Mouse (Mus musculus): ENCODE results near the gene Zbbx. TPM values are rescaled to one million over a fixed set of nuclear protein-coding genes. Genes with fewer than 3 reads are reported as not detected.
A peak's percentile ranks its signal among the peaks of the same experiment; 100 is the strongest.

Gene Zbbx
- not detected in 2 replicates for polyA plus RNA-seq (2012; rRNA removed)

GRCm38 (mm10) chr3:75164838-75165496 is at the start of gene Zbbx:
Gene Zbbx (minus strand): TSS chr3:75165034.
- WGBS: 16% methylated on average over 20 of the region's 20 CpGs
- Histone ChIP-seq H3K36me3 (ENCODE audit: control insufficient read depth, insufficient read depth, low read length) (no peaks in the 10 kb centered on the region), H3K27ac (ENCODE audit: insufficient read depth, low read depth, low read length) (no peak within 1 kb of the TSS), H3K4me1 (ENCODE audit: control insufficient read depth, insufficient read depth, low read length) (no peaks in the 10 kb centered on the region), H3K4me3 (ENCODE audit: insufficient read depth, low read depth, low read length) (no peak within 1 kb of the TSS), H3K27me3 (replicated peaks; ENCODE audit: control insufficient read depth, insufficient read depth, low read length) (no peaks in the 10 kb centered on the region)
- DNase-seq: peak; percentile 3
- TF ChIP-seq POLR2A (IDR thresholded peaks at IDR 0.05; ENCODE audit: low read depth, low read length): no peak
- no peak for TF ChIP-seq CTCF (conservative IDR thresholded peaks at IDR 0.05; ENCODE audit: insufficient read depth, insufficient read length, low read depth, low read length)

GRCm38 (mm10) chr3:75202808-75203503 is 38.1 kb upstream of the Zbbx start:
- Histone ChIP-seq H3K27ac (ENCODE audit: insufficient read depth, low read depth, low read length) (no peak overlapping the region), H3K27me3 (replicated peaks; ENCODE audit: control insufficient read depth, insufficient read depth, low read length) (no peaks in the 10 kb centered on the region), H3K4me3 (ENCODE audit: insufficient read depth, low read depth, low read length) (no peak overlapping the region), H3K36me3 (ENCODE audit: control insufficient read depth, insufficient read depth, low read length) (no peaks in the 10 kb centered on the region), H3K4me1 (ENCODE audit: control insufficient read depth, insufficient read depth, low read length) (no peaks in the 10 kb centered on the region)
- DNase-seq: peak; percentile 35
- TF ChIP-seq CTCF (conservative IDR thresholded peaks at IDR 0.05; ENCODE audit: insufficient read depth, insufficient read length, low read depth, low read length) (peak; percentile 82), POLR2A (IDR thresholded peaks at IDR 0.05; ENCODE audit: low read depth, low read length) (no peak)
- 36% methylated on average over 12 of the region's 12 CpGs for WGBS

- Histone ChIP-seq H3K27ac (ENCODE audit: insufficient read depth, low read depth, low read length) (no peak overlapping the region), H3K4me1 (ENCODE audit: control insufficient read depth, insufficient read depth, low read length) (no peaks in the 10 kb centered on the region), H3K36me3 (ENCODE audit: control insufficient read depth, insufficient read depth, low read length) (no peaks in the 10 kb centered on the region), H3K4me3 (ENCODE audit: insufficient read depth, low read depth, low read length) (no peak overlapping the region), H3K27me3 (replicated peaks; ENCODE audit: control insufficient read depth, insufficient read depth, low read length) (no peaks in the 10 kb centered on the region)
- no peak for TF ChIP-seq POLR2A (IDR thresholded peaks at IDR 0.05; ENCODE audit: low read depth, low read length)
- no peak for TF ChIP-seq CTCF (conservative IDR thresholded peaks at IDR 0.05; ENCODE audit: insufficient read depth, insufficient read length, low read depth, low read length)
- no peak for DNase-seq
- 65% methylated on average over 1 of the region's 1 CpGs for WGBS
Observed at GRCm38 (mm10) chr3:75182606-75183005, 17.8 kb upstream of the Zbbx start.

GRCm38 (mm10) chr3:75141876-75142275 is 23.0 kb downstream of the Zbbx start:
- DNase-seq: no peak
- WGBS: 72% methylated on average over 3 of the region's 3 CpGs
- TF ChIP-seq POLR2A (IDR thresholded peaks at IDR 0.05; ENCODE audit: low read depth, low read length): no peak
- no peak for TF ChIP-seq CTCF (conservative IDR thresholded peaks at IDR 0.05; ENCODE audit: insufficient read depth, insufficient read length, low read depth, low read length)
- H3K27me3 ChIP-seq (replicated peaks; ENCODE audit: control insufficient read depth, insufficient read depth, low read length): no peaks in the 10 kb centered on the region
- H3K4me1 ChIP-seq (ENCODE audit: control insufficient read depth, insufficient read depth, low read length): no peaks in the 10 kb centered on the region
- no peaks in the 10 kb centered on the region for H3K36me3 ChIP-seq (ENCODE audit: control insufficient read depth, insufficient read depth, low read length)
- H3K4me3 ChIP-seq (ENCODE audit: insufficient read depth, low read depth, low read length): no peak overlapping the region
- H3K27ac ChIP-seq (ENCODE audit: insufficient read depth, low read depth, low read length): no peak overlapping the region

GRCm38 (mm10) chr3:75104867-75105266 is 60.0 kb downstream of the Zbbx start:
- H3K4me3 ChIP-seq (ENCODE audit: insufficient read depth, low read depth, low read length): no peak overlapping the region

GRCm38 (mm10) chr3:75085762-75086161 is 79.1 kb downstream of the Zbbx start:
- TF ChIP-seq POLR2A (IDR thresholded peaks at IDR 0.05; ENCODE audit: low read depth, low read length): no peak
- TF ChIP-seq CTCF (conservative IDR thresholded peaks at IDR 0.05; ENCODE audit: insufficient read depth, insufficient read length, low read depth, low read length): no peak
- DNase-seq: no peak
- H3K36me3 ChIP-seq (ENCODE audit: control insufficient read depth, insufficient read depth, low read length): no peaks in the 10 kb centered on the region

More at GRCm38 (mm10) chr3:75104867-75105266, 60.0 kb downstream of the Zbbx start:
- Histone ChIP-seq H3K36me3 (ENCODE audit: control insufficient read depth, insufficient read depth, low read length) (no peaks in the 10 kb centered on the region), H3K27me3 (replicated peaks; ENCODE audit: control insufficient read depth, insufficient read depth, low read length) (no peaks in the 10 kb centered on the region), H3K27ac (ENCODE audit: insufficient read depth, low read depth, low read length) (no peak overlapping the region), H3K4me1 (ENCODE audit: control insufficient read depth, insufficient read depth, low read length) (no peaks in the 10 kb centered on the region)
- TF ChIP-seq CTCF (conservative IDR thresholded peaks at IDR 0.05; ENCODE audit: insufficient read depth, insufficient read length, low read depth, low read length) (no peak), POLR2A (IDR thresholded peaks at IDR 0.05; ENCODE audit: low read depth, low read length) (no peak)
- DNase-seq: no peak

GRCm38 (mm10) chr3:75078906-75079305 is 85.9 kb downstream of the Zbbx start:
- H3K36me3 ChIP-seq (ENCODE audit: control insufficient read depth, insufficient read depth, low read length): no peaks in the 10 kb centered on the region
- H3K4me3 ChIP-seq (ENCODE audit: insufficient read depth, low read depth, low read length): no peak overlapping the region
- no peak for DNase-seq
- H3K4me1 ChIP-seq (ENCODE audit: control insufficient read depth, insufficient read depth, low read length): no peaks in the 10 kb centered on the region
- TF ChIP-seq POLR2A (IDR thresholded peaks at IDR 0.05; ENCODE audit: low read depth, low read length) (no peak), CTCF (conservative IDR thresholded peaks at IDR 0.05; ENCODE audit: insufficient read depth, insufficient read length, low read depth, low read length) (no peak)
- no peak overlapping the region for H3K27ac ChIP-seq (ENCODE audit: insufficient read depth, low read depth, low read length)
- WGBS: 78% methylated on average over 1 of the region's 1 CpGs
- H3K27me3 ChIP-seq (replicated peaks; ENCODE audit: control insufficient read depth, insufficient read depth, low read length): no peaks in the 10 kb centered on the region

More at GRCm38 (mm10) chr3:75085762-75086161, 79.1 kb downstream of the Zbbx start:
- 66% methylated on average over 1 of the region's 1 CpGs for WGBS
- Histone ChIP-seq H3K4me1 (ENCODE audit: control insufficient read depth, insufficient read depth, low read length) (no peaks in the 10 kb centered on the region), H3K27ac (ENCODE audit: insufficient read depth, low read depth, low read length) (no peak overlapping the region), H3K4me3 (ENCODE audit: insufficient read depth, low read depth, low read length) (no peak overlapping the region), H3K27me3 (replicated peaks; ENCODE audit: control insufficient read depth, insufficient read depth, low read length) (no peaks in the 10 kb centered on the region)

Data from kidney, adult 2 months (tissue).